Mouse (Mus musculus): ENCODE measurements around the gene Fads3. TPM values are rescaled to one million over a fixed set of nuclear protein-coding genes. Genes with fewer than 3 reads are reported as not detected.

The Fads3 gene
- total and polyA plus RNA-seq, 2 experiments from 2014 or later = 29.4 to 45.6 TPM

- Histone ChIP-seq H3K27me3 (ENCODE audit: insufficient read depth, low read length) (no peaks in the 10 kb centered on the region), H3K4me1 (ENCODE audit: insufficient read depth) (no peaks in the 10 kb centered on the region), H3K4me3 (ENCODE audit: low read depth, low read length) (no peak overlapping the region), H3K4me2 (ENCODE audit: low read depth) (no peak overlapping the region), H3K27ac (ENCODE audit: low read depth, low read length) (no peak overlapping the region), H3K9ac (no peak overlapping the region), H3K36me3 (ENCODE audit: insufficient read depth) (peaks cover 5% of the 10 kb centered on the region; the same call in 1 of the 2 replicates), H3K9me3 (ENCODE audit: low read length) (no peaks in the 10 kb centered on the region)
- ATAC-seq (no peak), DNase-seq (no peak)
- no peak for TF ChIP-seq CTCF (IDR thresholded peaks at IDR 0.05; ENCODE audit: low read depth)
- 79% methylated on average over 5 of the region's 5 CpGs for WGBS
Observed at GRCm38 (mm10) chr19:10034356-10034755, 7.0 kb upstream of the Fads3 start.

- DNase-seq (peak; percentile 77), ATAC-seq (peak; percentile 77)
- H3K9me3 ChIP-seq (ENCODE audit: low read length) = no peaks in the 10 kb centered on the region
- H3K4me2 ChIP-seq (ENCODE audit: low read depth) = no peak overlapping the region
- no peak overlapping the region for H3K4me3 ChIP-seq (ENCODE audit: low read depth, low read length)
- peaks cover 2% of the 10 kb centered on the region; the same call in 1 of the 2 replicates for H3K36me3 ChIP-seq (ENCODE audit: insufficient read depth)
- no peak overlapping the region for H3K9ac ChIP-seq
- peak; percentile 88 for TF ChIP-seq CTCF (IDR thresholded peaks at IDR 0.05; ENCODE audit: low read depth)
- H3K4me1 ChIP-seq (ENCODE audit: insufficient read depth) = no peaks in the 10 kb centered on the region
- WGBS = 51% methylated on average over 8 of the region's 8 CpGs
- no peaks in the 10 kb centered on the region for H3K27me3 ChIP-seq (ENCODE audit: insufficient read depth, low read length)
- no peak overlapping the region for H3K27ac ChIP-seq (ENCODE audit: low read depth, low read length)
Observed at GRCm38 (mm10) chr19:10034785-10035447, 6.5 kb upstream of the Fads3 start.

DNA sequence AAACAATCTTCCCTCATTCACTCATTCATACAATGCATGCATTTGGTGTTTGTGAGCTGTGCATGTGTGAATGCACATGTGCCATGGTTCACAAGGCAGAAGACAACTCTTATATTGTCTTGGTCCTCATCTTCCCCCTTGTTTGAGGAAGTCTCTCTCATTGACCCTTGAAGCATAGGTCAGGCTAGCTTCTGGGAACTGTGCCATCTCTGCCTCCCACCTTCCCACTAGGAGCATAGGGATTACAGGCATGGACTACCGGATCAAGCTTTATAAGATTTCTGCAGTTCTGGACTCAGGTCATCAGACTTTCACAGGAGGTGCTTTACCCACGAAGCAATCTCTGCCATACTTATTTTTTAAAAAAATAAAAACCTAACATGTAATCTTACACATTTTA is 3.8 kb upstream of the Fads3 start:
- H3K36me3 ChIP-seq (ENCODE audit: insufficient read depth) = no peaks in the 10 kb centered on the region
- no peak for DNase-seq
- H3K27me3 ChIP-seq (ENCODE audit: insufficient read depth, low read length) = no peaks in the 10 kb centered on the region
- H3K9ac ChIP-seq = no peak overlapping the region
- no peak for ATAC-seq
- no peaks in the 10 kb centered on the region for H3K9me3 ChIP-seq (ENCODE audit: low read length)
- TF ChIP-seq CTCF (IDR thresholded peaks at IDR 0.05; ENCODE audit: low read depth) = no peak
- whole genome bisulfite sequencing = 60% methylated on average over 2 of the region's 2 CpGs
- H3K4me3 ChIP-seq (ENCODE audit: low read depth, low read length) = no peak overlapping the region
- H3K4me1 ChIP-seq (ENCODE audit: insufficient read depth) = peaks cover 11% of the 10 kb centered on the region; the same call in 1 of the 2 replicates
- H3K4me2 ChIP-seq (ENCODE audit: low read depth) = no peak overlapping the region
- H3K27ac ChIP-seq (ENCODE audit: low read depth, low read length) = no peak overlapping the region

- Histone ChIP-seq H3K27me3 (ENCODE audit: insufficient read depth, low read length) (no peaks in the 10 kb centered on the region), H3K4me2 (ENCODE audit: low read depth) (no peak overlapping the region), H3K27ac (ENCODE audit: low read depth, low read length) (no peak overlapping the region), H3K4me1 (ENCODE audit: insufficient read depth) (peaks cover 19% of the 10 kb centered on the region; the same call in 1 of the 2 replicates), H3K9ac (no peak overlapping the region), H3K4me3 (ENCODE audit: low read depth, low read length) (no peak overlapping the region), H3K36me3 (ENCODE audit: insufficient read depth) (no peaks in the 10 kb centered on the region), H3K9me3 (ENCODE audit: low read length) (no peaks in the 10 kb centered on the region)
- WGBS = 70% methylated on average over 3 of the region's 3 CpGs
- no peak for ATAC-seq
- no peak for DNase-seq
- no peak for TF ChIP-seq CTCF (IDR thresholded peaks at IDR 0.05; ENCODE audit: low read depth)
Observed at GRCm38 (mm10) chr19:10038364-10038763, 3.0 kb upstream of the Fads3 start.

DNA sequence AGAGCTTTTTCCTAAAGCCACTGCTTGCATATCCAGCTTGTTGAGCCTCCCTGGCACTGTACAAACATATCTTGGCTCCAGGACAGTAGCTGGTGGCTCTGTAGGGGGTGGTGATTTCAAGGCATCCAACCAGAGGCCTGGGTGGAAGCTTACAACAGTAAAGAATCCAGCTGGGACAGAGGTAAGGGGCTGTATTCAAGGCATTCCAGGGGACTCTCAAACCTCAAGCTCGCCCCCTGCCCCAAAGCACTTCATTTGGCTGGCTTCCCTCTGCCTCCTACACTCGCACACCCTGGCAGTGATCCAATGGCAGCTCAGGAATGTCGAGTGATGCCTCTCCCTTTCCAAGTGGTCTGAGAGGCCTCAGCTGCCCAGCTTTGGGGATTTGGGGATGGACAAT is 2.5 kb upstream of the Fads3 start:
- no peak overlapping the region for H3K4me2 ChIP-seq (ENCODE audit: low read depth)
- H3K27ac ChIP-seq (ENCODE audit: low read depth, low read length) = no peak overlapping the region
- DNase-seq (no peak), ATAC-seq (no peak)
- peaks cover 19% of the 10 kb centered on the region; the same call in 1 of the 2 replicates for H3K4me1 ChIP-seq (ENCODE audit: insufficient read depth)
- no peak overlapping the region for H3K9ac ChIP-seq
- H3K27me3 ChIP-seq (ENCODE audit: insufficient read depth, low read length) = no peaks in the 10 kb centered on the region
- no peaks in the 10 kb centered on the region for H3K9me3 ChIP-seq (ENCODE audit: low read length)
- TF ChIP-seq CTCF (IDR thresholded peaks at IDR 0.05; ENCODE audit: low read depth) = no peak
- 14% methylated on average over 3 of the region's 3 CpGs for WGBS
- no peak overlapping the region for H3K4me3 ChIP-seq (ENCODE audit: low read depth, low read length)
- no peaks in the 10 kb centered on the region for H3K36me3 ChIP-seq (ENCODE audit: insufficient read depth)

GRCm38 (mm10) chr19:10039615-10040014 is 1.8 kb upstream of the Fads3 start:
- Histone ChIP-seq H3K9me3 (ENCODE audit: low read length) (no peaks in the 10 kb centered on the region), H3K4me2 (ENCODE audit: low read depth) (no peak overlapping the region), H3K4me1 (ENCODE audit: insufficient read depth) (peaks cover 19% of the 10 kb centered on the region; the same call in 1 of the 2 replicates), H3K27ac (ENCODE audit: low read depth, low read length) (no peak overlapping the region), H3K4me3 (ENCODE audit: low read depth, low read length) (no peak overlapping the region), H3K9ac (no peak overlapping the region), H3K27me3 (ENCODE audit: insufficient read depth, low read length) (no peaks in the 10 kb centered on the region), H3K36me3 (ENCODE audit: insufficient read depth) (no peaks in the 10 kb centered on the region)
- no peak for DNase-seq
- no peak for ATAC-seq
- TF ChIP-seq CTCF (IDR thresholded peaks at IDR 0.05; ENCODE audit: low read depth) = peak; percentile 31
- WGBS = 89% methylated on average over 2 of the region's 2 CpGs

GRCm38 (mm10) chr19:10040866-10041387 is 442 bp upstream of the Fads3 start:
- peak overlapping the region; percentile 69 for H3K4me2 ChIP-seq (ENCODE audit: low read depth)

More at GRCm38 (mm10) chr19:10040866-10041387, 442 bp upstream of the Fads3 start:
- peak overlapping the region; percentile 51; the same call in 1 of the 2 replicates for H3K27ac ChIP-seq (ENCODE audit: low read depth, low read length)
- H3K27me3 ChIP-seq (ENCODE audit: insufficient read depth, low read length) = no peaks in the 10 kb centered on the region
- H3K36me3 ChIP-seq (ENCODE audit: insufficient read depth) = no peaks in the 10 kb centered on the region
- ATAC-seq (peak; percentile 44), DNase-seq (peak; percentile 57)
- peak overlapping the region; percentile 70 for H3K9ac ChIP-seq
- WGBS = 4% methylated on average over 19 of the region's 20 CpGs
- H3K9me3 ChIP-seq (ENCODE audit: low read length) = no peaks in the 10 kb centered on the region
- H3K4me3 ChIP-seq (ENCODE audit: low read depth, low read length) = peak overlapping the region; percentile 64
- 0 out of 2 replicates have a peak, but pooled peaks have one; percentile 2 for TF ChIP-seq CTCF (IDR thresholded peaks at IDR 0.05; ENCODE audit: low read depth)
- H3K4me1 ChIP-seq (ENCODE audit: insufficient read depth) = peaks cover 19% of the 10 kb centered on the region; the same call in 1 of the 2 replicates

All from forebrain, postnatal 0 days (tissue).